Mouse (Mus musculus) ES-E14 (cell line): Measurements from ENCODE around the gene Rangrf. TPM values are rescaled to one million over a fixed set of nuclear protein-coding genes. Genes with fewer than 3 reads are reported as not detected.

Source experiments
- DNase-seq: peaks from one replicate; pipeline ENCODE4 v3.0.0-alpha.2; 2013; ENCODE audit warnings: low read depth, low spot score
- H3K27ac ChIP-seq: 2 replicates; pipeline ENCODE4 v1.5.1; 2012; ENCODE audit warnings: low read depth, mild to moderate bottlenecking, low read length, moderate library complexity, mixed read lengths; ENCODE audit not compliant: poor library complexity, insufficient read depth, severe bottlenecking
- H3K36me3 ChIP-seq: 2 replicates; pipeline ENCODE4 v1.6.1; 2012; ENCODE audit warnings: mild to moderate bottlenecking, low read length, moderate library complexity, mixed read lengths; ENCODE audit not compliant: control insufficient read depth, poor library complexity, insufficient read depth, severe bottlenecking
- H3K4me1 ChIP-seq, 2 experiments: fragments of 150-350 bp in 1 of 2; sonication (generic) in 1 of 2; 2 replicates each; pipeline ENCODE4 v1.6.1; 2012; ENCODE audit warnings: low read length in 2 of 2, mild to moderate bottlenecking in 1 of 2, mixed read lengths in 1 of 2; ENCODE audit not compliant: control insufficient read depth in 2 of 2, insufficient read depth in 2 of 2, poor library complexity in 1 of 2
- H3K4me3 ChIP-seq, 2 experiments: fragments of 150-350 bp in 1 of 2; sonication (generic) in 1 of 2; 2 replicates each; pipeline ENCODE4 v1.5.1; 2012; ENCODE audit warnings: low read length in 2 of 2, low read depth in 1 of 2, mild to moderate bottlenecking in 1 of 2, mixed read lengths in 1 of 2; ENCODE audit not compliant: insufficient read depth in 1 of 2, poor library complexity in 1 of 2, severe bottlenecking in 1 of 2
- H3K9ac ChIP-seq: 2 replicates; pipeline ENCODE4 v1.6.1; 2012; ENCODE audit warnings: low read depth, mild to moderate bottlenecking, low read length, mixed read lengths; ENCODE audit not compliant: poor library complexity, insufficient read depth, severe bottlenecking
- H3K9me3 ChIP-seq: fragments of 150-350 bp; sonication (generic); 2 replicates; pipeline ENCODE4 v1.6.1; 2012; ENCODE audit warnings: low read depth, mild to moderate bottlenecking, low read length; ENCODE audit not compliant: control insufficient read depth, insufficient read depth
- CHD2 ChIP-seq: IDR thresholded peaks from 2 replicates; pipeline ENCODE4 v1.6.1; 2014; ENCODE audit warnings: mild to moderate bottlenecking, low read depth, low read length, inconsistent platforms
- HCFC1 ChIP-seq: IDR thresholded peaks from 2 replicates; pipeline ENCODE4 v1.6.1; 2012; ENCODE audit warnings: low read length, inconsistent platforms, borderline replicate concordance; ENCODE audit not compliant: insufficient read depth
- MAFK ChIP-seq: IDR thresholded peaks from 2 replicates; pipeline ENCODE4 v1.6.1; 2014; ENCODE audit warnings: mild to moderate bottlenecking, low read depth, low read length, inconsistent platforms; ENCODE audit not compliant: insufficient read depth
- ZC3H11A ChIP-seq: IDR thresholded peaks from 2 replicates; pipeline ENCODE4 v1.6.1; 2012; ENCODE audit warnings: low read depth, mild to moderate bottlenecking, inconsistent platforms, low read length, borderline replicate concordance
- ZNF384 ChIP-seq: IDR thresholded peaks from 2 replicates; pipeline ENCODE4 v1.6.1; 2012; ENCODE audit warnings: low read depth, low read length, inconsistent platforms
- in situ Hi-C, 2 experiments: fragments of 600-800 bp; cut with MboI; formaldehyde crosslinking; loops; one replicate each; pipeline ENCODE4 v1.15.1; 2025; ENCODE audit warnings: low sequenced_read_pairs in 2 of 2, inconsistent platforms in 1 of 2; ENCODE audit not compliant: unreplicated experiment in 2 of 2
- total RNA-seq: library from RNA; depleted of rRNA; stranded (reverse); fragments of 300-350 nt; gene quantifications from 2 replicates; pipeline ENCODE4 v1.2.3, GENCODE M21; 2012

Gene Rangrf
- total RNA-seq, 1 experiment = 107 TPM

GRCm38 (mm10) chr11:68997080-68997479, 22.1 kb upstream of the Rangrf start:
- no peaks in the 10 kb centered on the region for H3K9me3 ChIP-seq

GRCm38 (mm10) chr11:68994377-68994776, 19.4 kb upstream of the Rangrf start:
- no peaks in the 10 kb centered on the region for H3K9me3 ChIP-seq
- DNase-seq = no peak
- H3K4me3 ChIP-seq = no peak overlapping the region
- H3K36me3 ChIP-seq = peaks cover 84% of the 10 kb centered on the region
- H3K4me1 ChIP-seq = no peaks in the 10 kb centered on the region
- in situ Hi-C loops = no loop called here
- H3K9ac ChIP-seq = no peak overlapping the region
- H3K27ac ChIP-seq = no peak overlapping the region
- no peak for TF ChIP-seq ZNF384
- TF ChIP-seq ZC3H11A = no peak
- no peak for TF ChIP-seq MAFK
- no peak for TF ChIP-seq HCFC1
- TF ChIP-seq CHD2 = no peak

More at GRCm38 (mm10) chr11:68997080-68997479, 22.1 kb upstream of the Rangrf start:
- H3K4me1 ChIP-seq = no peaks in the 10 kb centered on the region
- H3K36me3 ChIP-seq = peaks cover 84% of the 10 kb centered on the region
- no peak overlapping the region for H3K4me3 ChIP-seq
- H3K9ac ChIP-seq = no peak overlapping the region
- DNase-seq = no peak
- in situ Hi-C loops = no loop called here
- no peak overlapping the region for H3K27ac ChIP-seq
- TF ChIP-seq ZC3H11A (no peak), CHD2 (no peak), ZNF384 (no peak), HCFC1 (no peak), MAFK (no peak)

GRCm38 (mm10) chr11:68993122-68993521, 18.1 kb upstream of the Rangrf start:
- no peak for TF ChIP-seq ZNF384
- TF ChIP-seq HCFC1 = no peak
- TF ChIP-seq ZC3H11A = no peak
- TF ChIP-seq MAFK = no peak
- no peak for TF ChIP-seq CHD2
- Histone ChIP-seq H3K9me3 (no peaks in the 10 kb centered on the region), H3K36me3 (peaks cover 78% of the 10 kb centered on the region), H3K4me1 (no peaks in the 10 kb centered on the region), H3K4me3 (no peak overlapping the region), H3K9ac (no peak overlapping the region), H3K27ac (no peak overlapping the region)
- in situ Hi-C loops = no loop called here
- no peak for DNase-seq

GRCm38 (mm10) chr11:68988341-68988740, 13.4 kb upstream of the Rangrf start:
- H3K9me3 ChIP-seq = no peaks in the 10 kb centered on the region
- no peak overlapping the region for H3K4me3 ChIP-seq
- peaks cover 61% of the 10 kb centered on the region for H3K36me3 ChIP-seq
- in situ Hi-C loops = loop anchor here in 1 of 2 experiments (5.0 kb wide), 1 partner anchor 81 kb away; no protein-coding TSS in a partner anchor
- DNase-seq = no peak
- no peak for TF ChIP-seq HCFC1
- TF ChIP-seq ZC3H11A = no peak
- no peak for TF ChIP-seq CHD2
- no peak overlapping the region; the same call in 1 of the 2 replicates for H3K27ac ChIP-seq
- no peaks in the 10 kb centered on the region for H3K4me1 ChIP-seq
- peak overlapping the region; percentile 7; the same call in 1 of the 2 replicates for H3K9ac ChIP-seq

GRCm38 (mm10) chr11:68987365-68987882, 12.4 kb upstream of the Rangrf start:
- Histone ChIP-seq H3K4me3 (no peak overlapping the region), H3K27ac (no peak overlapping the region), H3K4me1 (no peaks in the 10 kb centered on the region), H3K9me3 (no peaks in the 10 kb centered on the region), H3K36me3 (peaks cover 52% of the 10 kb centered on the region), H3K9ac (no peak overlapping the region)
- in situ Hi-C loops = loop anchor here in 1 of 2 experiments (5.0 kb wide), 1 partner anchor 80 kb away; no protein-coding TSS in a partner anchor
- no peak for TF ChIP-seq MAFK
- TF ChIP-seq CHD2 = no peak
- no peak for TF ChIP-seq ZC3H11A
- no peak for TF ChIP-seq ZNF384
- no peak for TF ChIP-seq HCFC1
- no peak for DNase-seq
